ENCODE assay signal across 8 mouse cellular contexts in the genomic region with DNA sequence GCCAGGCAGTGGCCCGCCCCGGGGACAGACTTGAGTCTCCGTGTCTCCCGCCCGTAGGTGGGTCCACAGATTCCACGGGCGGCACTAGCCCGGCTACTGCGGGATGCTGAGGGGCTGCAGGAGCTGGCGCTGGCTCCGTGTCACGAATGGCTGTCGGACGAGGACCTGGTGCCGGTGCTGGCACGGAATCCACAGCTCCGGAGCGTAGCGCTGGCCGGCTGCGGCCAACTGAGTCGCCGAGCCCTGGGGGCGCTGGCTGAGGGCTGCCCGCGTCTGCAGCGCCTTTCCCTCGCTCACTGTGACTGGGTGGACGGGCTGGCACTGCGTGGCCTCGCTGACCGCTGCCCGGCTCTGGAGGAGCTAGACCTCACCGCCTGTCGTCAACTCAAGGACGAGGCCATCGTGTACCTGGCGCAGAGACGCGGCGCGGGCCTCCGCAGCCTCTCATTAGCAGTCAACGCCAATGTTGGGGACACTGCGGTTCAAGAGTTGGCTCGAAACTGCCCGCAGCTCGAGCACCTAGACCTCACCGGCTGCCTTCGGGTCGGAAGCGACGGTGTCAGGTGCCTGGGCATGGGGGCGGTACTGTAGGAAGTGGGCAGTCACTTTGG. TPM values are rescaled to one million over a fixed set of nuclear protein-coding genes. Genes with fewer than 3 reads are reported as not detected.
A peak's percentile ranks its signal among the peaks of the same experiment; 100 is the strongest.
DNase-seq lines count a peak whose midpoint lies in the region; ATAC-seq and TF ChIP-seq lines count a peak whose summit lies in the region.

No protein-coding gene starts in this region.

- peak overlapping the region; percentile 81; the same call in 1 of the 2 replicates for H3K27ac ChIP-seq in lung, embryonic 14.5 days (ENCODE audit: low read depth)
- peak overlapping the region; percentile 94; the same call in 1 of the 2 replicates for H3K27ac ChIP-seq in bone marrow, adult 2 months (ENCODE audit: control insufficient read depth, insufficient read depth, low read depth, low read length, poor library complexity)
- peak overlapping the region in 1 of 2 experiments; percentile 69; a peak in 2 of 4 replicates for H3K27ac ChIP-seq in heart, embryonic 14.5 days (replicated peaks in 1 of 2; ENCODE audit: control insufficient read depth in 1 of 2, insufficient read depth in 1 of 2, low read depth in 2 of 2, low read length in 2 of 2)
- H3K27ac ChIP-seq in limb, embryonic 13.5 days, result peak overlapping the region; percentile 86; the same call in 1 of the 2 replicates
- peak overlapping the region; percentile 87 for H3K27ac ChIP-seq in small intestine, adult 2 months (ENCODE audit: insufficient read depth, low read depth, low read length)

- H3K27me3 ChIP-seq in lung, embryonic 14.5 days (ENCODE audit: insufficient read depth, low read length), result peaks cover 35% of the 10 kb centered on the region
- peaks cover 35% of the 10 kb centered on the region for H3K27me3 ChIP-seq in heart, embryonic 14.5 days (ENCODE audit: control insufficient read depth, insufficient read depth, low read length)
- peaks cover 46% of the 10 kb centered on the region for H3K27me3 ChIP-seq in limb, embryonic 13.5 days
- peaks cover 11% of the 10 kb centered on the region; the same call in 1 of the 2 replicates for H3K27me3 ChIP-seq in small intestine, adult 2 months (ENCODE audit: control insufficient read depth, insufficient read depth, low read length)

- WGBS in lung, embryonic 14.5 days, result 2% methylated on average over 43 of the region's 54 CpGs
- 1% methylated on average over 54 of the region's 54 CpGs for WGBS in bone marrow, adult 2 months
- 2% methylated on average over 54 of the region's 54 CpGs for WGBS in heart, embryonic 14.5 days
- WGBS in limb, embryonic 13.5 days, result 1% methylated on average over 54 of the region's 54 CpGs
- whole genome bisulfite sequencing in small intestine, adult 2 months, result 2% methylated on average over 54 of the region's 54 CpGs

- ATAC-seq in lung, embryonic 14.5 days (ENCODE audit: insufficient read depth), result peak; percentile 4
- no peak for ATAC-seq in heart, embryonic 14.5 days (ENCODE audit: insufficient number of reproducible peaks, insufficient read depth, low FRiP score, low read depth)
- ATAC-seq in limb, embryonic 13.5 days (ENCODE audit: low FRiP score, low read depth), result no peak

- peak overlapping the region; percentile 62 for H3K9ac ChIP-seq in lung, embryonic 14.5 days
- peak overlapping the region; percentile 66 for H3K9ac ChIP-seq in heart, embryonic 14.5 days (ENCODE audit: low read length)
- H3K9ac ChIP-seq in limb, embryonic 13.5 days, result peak overlapping the region; percentile 72

- TF ChIP-seq CTCF in lung, embryonic 14.5 days (IDR thresholded peaks at IDR 0.05; ENCODE audit: low read depth), result no peak
- no peak for TF ChIP-seq CTCF in bone marrow, adult 2 months (IDR thresholded peaks at IDR 0.05; ENCODE audit: control insufficient read depth, insufficient read depth, low read length)
- TF ChIP-seq CTCF in small intestine, adult 2 months (IDR thresholded peaks at IDR 0.05; ENCODE audit: extremely low read depth, insufficient read length, insufficient replicate concordance, low read depth, low read length), result no peak

- H3K9me3 ChIP-seq in lung, embryonic 14.5 days (ENCODE audit: low read depth, low read length), result no peaks in the 10 kb centered on the region
- H3K9me3 ChIP-seq in heart, embryonic 14.5 days (ENCODE audit: control insufficient read depth, low read length), result no peaks in the 10 kb centered on the region
- no peaks in the 10 kb centered on the region for H3K9me3 ChIP-seq in limb, embryonic 13.5 days

- no peak for TF ChIP-seq POLR2A in bone marrow, adult 2 months (IDR thresholded peaks at IDR 0.05; ENCODE audit: borderline replicate concordance, control insufficient read depth, low read depth, low read length)
- TF ChIP-seq POLR2A in small intestine, adult 2 months (IDR thresholded peaks at IDR 0.05; ENCODE audit: low read depth, low read length), result no peak

- peaks cover 17% of the 10 kb centered on the region for H3K4me1 ChIP-seq in lung, embryonic 14.5 days (ENCODE audit: insufficient read depth)
- H3K4me1 ChIP-seq in bone marrow, adult 2 months (ENCODE audit: control insufficient read depth, insufficient read depth, low read length), result peaks cover 4% of the 10 kb centered on the region; the same call in 1 of the 2 replicates
- H3K4me1 ChIP-seq in heart, embryonic 14.5 days (ENCODE audit: control insufficient read depth in 2 of 2, insufficient read depth in 2 of 2, low read length in 2 of 2), result peaks cover 8 to 19% of the 10 kb centered on the region in 2 experiments
- peaks cover 32% of the 10 kb centered on the region for H3K4me1 ChIP-seq in limb, embryonic 13.5 days
- H3K4me1 ChIP-seq in small intestine, adult 2 months (ENCODE audit: control insufficient read depth, insufficient read depth, insufficient read length, low read length), result peaks cover 15% of the 10 kb centered on the region

- H3K36me3 ChIP-seq in lung, embryonic 14.5 days (ENCODE audit: insufficient read depth), result peaks cover 20% of the 10 kb centered on the region
- peaks cover 25% of the 10 kb centered on the region for H3K36me3 ChIP-seq in heart, embryonic 14.5 days (ENCODE audit: control insufficient read depth, insufficient read depth, low read length)
- H3K36me3 ChIP-seq in limb, embryonic 13.5 days, result peaks cover 21% of the 10 kb centered on the region
- peaks cover 11% of the 10 kb centered on the region; the same call in 1 of the 2 replicates for H3K36me3 ChIP-seq in small intestine, adult 2 months (ENCODE audit: control insufficient read depth, insufficient read depth, low read length)

- H3K4me3 ChIP-seq in lung, embryonic 14.5 days (ENCODE audit: low read depth, low read length), result peak overlapping the region; percentile 74
- H3K4me3 ChIP-seq in bone marrow, adult 2 months (replicated peaks; ENCODE audit: control insufficient read depth, low read depth, low read length), result peak overlapping the region; percentile 99
- H3K4me3 ChIP-seq in heart, embryonic 14.5 days (ENCODE audit: control insufficient read depth in 1 of 2, insufficient read depth in 1 of 2, low read depth in 1 of 2, low read length in 2 of 2), result peak overlapping the region; percentile 64 to 73
- peak overlapping the region; percentile 72 for H3K4me3 ChIP-seq in limb, embryonic 13.5 days
- peak overlapping the region; percentile 69 for H3K4me3 ChIP-seq in small intestine, adult 2 months (ENCODE audit: low read depth, low read length)

- peak overlapping the region; percentile 100 for H3K4me2 ChIP-seq in lung, embryonic 14.5 days
- peak overlapping the region; percentile 100 for H3K4me2 ChIP-seq in heart, embryonic 14.5 days (ENCODE audit: low read length)
- H3K4me2 ChIP-seq in limb, embryonic 13.5 days (replicated peaks), result peak overlapping the region; percentile 99

- DNase-seq in lung, embryonic 14.5 days, result no peak
- no peak for DNase-seq in lung, postnatal 4 days
- no peak for DNase-seq in frontal cortex, postnatal 10 days (ENCODE audit: low spot score in 2 of 2)
- no peak for DNase-seq in thymus, postnatal 36 days

RNA-seq across cellular contexts. Expression of gene Fbxl15, which starts 1.2 kb away (rescaled TPM):
- polyA plus RNA-seq in lung, embryonic 14.5 days (2014; fragmentation: Nextera tagmentation; extraction: Ambion mirVana), result 12.6 and 13.1 TPM in 2 replicates
- polyA plus RNA-seq in bone marrow, adult 2 months (2011; ENCODE audit: insufficient read depth, insufficient read length, low replicate concordance, missing spikeins), result 1.2 and 3.0 TPM in 2 replicates
- polyA plus RNA-seq in heart, embryonic 14.5 days (2014; fragmentation: Nextera tagmentation; extraction: Ambion mirVana), result 10.4 and 11.8 TPM in 2 replicates
- 14.7 and 15.5 TPM in 2 replicates for polyA plus RNA-seq in limb, embryonic 13.5 days (2015; fragmentation: Nextera tagmentation; extraction: Ambion mirVana)
- 37.4 and 60.4 TPM in 2 replicates for polyA plus RNA-seq in small intestine, adult 2 months (2012; rRNA removed)

RNA-seq across cellular contexts. Expression of gene Psd, which starts 2.2 kb away (rescaled TPM):
- 9.9 and 10.5 TPM in 2 replicates for polyA plus RNA-seq in lung, embryonic 14.5 days (2014; fragmentation: Nextera tagmentation; extraction: Ambion mirVana)
- 1.1 and 4.8 TPM in 2 replicates for polyA plus RNA-seq in bone marrow, adult 2 months (2011; ENCODE audit: insufficient read depth, insufficient read length, low replicate concordance, missing spikeins)
- polyA plus RNA-seq in heart, embryonic 14.5 days (2014; fragmentation: Nextera tagmentation; extraction: Ambion mirVana), result 6.0 and 7.4 TPM in 2 replicates
- polyA plus RNA-seq in limb, embryonic 13.5 days (2015; fragmentation: Nextera tagmentation; extraction: Ambion mirVana), result 4.1 and 4.8 TPM in 2 replicates
- 27.0 and 30.1 TPM in 2 replicates for polyA plus RNA-seq in small intestine, adult 2 months (2012; rRNA removed)

RNA-seq across cellular contexts. Expression of gene Cuedc2, which starts 9.4 kb away (rescaled TPM):
- 132 and 145 TPM in 2 replicates for polyA plus RNA-seq in lung, embryonic 14.5 days (2014; fragmentation: Nextera tagmentation; extraction: Ambion mirVana)
- polyA plus RNA-seq in bone marrow, adult 2 months (2011; ENCODE audit: insufficient read depth, insufficient read length, low replicate concordance, missing spikeins), result 74.9 and 161 TPM in 2 replicates
- 125 and 128 TPM in 2 replicates for polyA plus RNA-seq in heart, embryonic 14.5 days (2014; fragmentation: Nextera tagmentation; extraction: Ambion mirVana)
- 176 and 177 TPM in 2 replicates for polyA plus RNA-seq in limb, embryonic 13.5 days (2015; fragmentation: Nextera tagmentation; extraction: Ambion mirVana)
- polyA plus RNA-seq in small intestine, adult 2 months (2012; rRNA removed), result 23.5 and 26.9 TPM in 2 replicates

RNA-seq across cellular contexts. Expression of gene Mfsd13a, which starts 11.8 kb away (rescaled TPM):
- 9.9 and 11.6 TPM in 2 replicates for polyA plus RNA-seq in lung, embryonic 14.5 days (2014; fragmentation: Nextera tagmentation; extraction: Ambion mirVana)
- 5.1 and 14.9 TPM in 2 replicates for polyA plus RNA-seq in bone marrow, adult 2 months (2011; ENCODE audit: insufficient read depth, insufficient read length, low replicate concordance, missing spikeins)
- 4.4 and 6.4 TPM in 2 replicates for polyA plus RNA-seq in heart, embryonic 14.5 days (2014; fragmentation: Nextera tagmentation; extraction: Ambion mirVana)
- 3.5 and 4.8 TPM in 2 replicates for polyA plus RNA-seq in limb, embryonic 13.5 days (2015; fragmentation: Nextera tagmentation; extraction: Ambion mirVana)
- polyA plus RNA-seq in small intestine, adult 2 months (2012; rRNA removed), result 29.4 and 36.0 TPM in 2 replicates

RNA-seq across cellular contexts. Expression of gene 2310034G01Rik, which starts 21.0 kb away (rescaled TPM):
- 1.1 and 1.3 TPM in 2 replicates for polyA plus RNA-seq in lung, embryonic 14.5 days (2014; fragmentation: Nextera tagmentation; extraction: Ambion mirVana)
- 1.1 TPM in 1 of 2 replicates, not detected in the other for polyA plus RNA-seq in bone marrow, adult 2 months (2011; ENCODE audit: insufficient read depth, insufficient read length, low replicate concordance, missing spikeins)
- polyA plus RNA-seq in heart, embryonic 14.5 days (2014; fragmentation: Nextera tagmentation; extraction: Ambion mirVana), result 0.62 and 1.8 TPM in 2 replicates
- 2.7 TPM in 2 replicates for polyA plus RNA-seq in limb, embryonic 13.5 days (2015; fragmentation: Nextera tagmentation; extraction: Ambion mirVana)
- 0.56 and 3.4 TPM in 2 replicates for polyA plus RNA-seq in small intestine, adult 2 months (2012; rRNA removed)
